Comparison of ENCODE assay signal across 28 mouse cellular contexts in the genomic region with DNA sequence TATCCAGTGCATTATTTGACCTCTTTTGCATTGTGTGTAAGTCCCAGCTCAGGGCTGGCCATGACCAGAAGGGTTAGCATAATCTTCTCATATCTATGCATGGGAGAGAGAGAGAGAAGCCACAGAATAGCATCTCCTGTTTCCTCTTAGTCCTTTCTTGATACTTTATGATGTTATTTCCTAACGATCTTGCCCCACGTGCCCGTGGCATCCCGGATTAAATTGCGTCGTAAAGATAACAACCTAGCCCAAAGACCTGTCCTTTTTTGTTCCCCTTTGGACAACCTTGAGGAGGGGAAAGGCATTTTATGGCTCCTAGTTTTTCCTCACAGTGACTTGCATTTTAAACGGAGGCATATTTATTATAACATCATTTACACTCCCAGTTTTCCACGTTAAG. TPM values are rescaled to one million over a fixed set of nuclear protein-coding genes. Genes with fewer than 3 reads are reported as not detected.
"Had no signal": no experiment of that assay in that cellular context is flagged by ENCODE, and none has a peak within 500 bp of the region (broad histone marks: within the 10 kb centered on the region; RNA-seq: fewer than 3 reads in every experiment).

No protein-coding gene starts in this region.

- H3K9ac ChIP-seq: forebrain, postnatal 0 days; heart, embryonic 13.5 days; heart, embryonic 15.5 days; hindbrain, embryonic 13.5 days; kidney, embryonic 15.5 days; limb, embryonic 12.5 days; liver, embryonic 13.5 days; liver, embryonic 15.5 days had no signal

- H3K4me2 ChIP-seq: heart, embryonic 13.5 days; heart, embryonic 15.5 days; hindbrain, embryonic 13.5 days; kidney, embryonic 15.5 days; limb, embryonic 12.5 days; liver, embryonic 11.5 days; liver, embryonic 13.5 days; liver, embryonic 15.5 days had no signal

- H3K9me3 ChIP-seq: heart, embryonic 10.5 days; heart, embryonic 13.5 days; heart, embryonic 15.5 days; hindbrain, embryonic 13.5 days; kidney, embryonic 15.5 days; limb, embryonic 10.5 days; limb, embryonic 12.5 days; liver, embryonic 13.5 days; liver, embryonic 15.5 days had no signal

- ATAC-seq: forebrain, postnatal 0 days; hindbrain, embryonic 16.5 days; inflammation-experienced regulatory T-cells, adult 6 months had no signal

- H3K27me3 ChIP-seq: heart, embryonic 13.5 days; heart, embryonic 15.5 days; hindbrain, embryonic 13.5 days; kidney, embryonic 15.5 days; limb, embryonic 12.5 days; liver, embryonic 13.5 days; liver, embryonic 15.5 days had no signal

- H3K36me3 ChIP-seq: heart, embryonic 10.5 days; heart, embryonic 13.5 days; heart, embryonic 15.5 days; hindbrain, embryonic 13.5 days; kidney, embryonic 15.5 days; limb, embryonic 10.5 days; limb, embryonic 12.5 days had no signal

- H3K4me1 ChIP-seq: liver, embryonic 13.5 days; liver, embryonic 15.5 days had no signal

- H3K4me3 ChIP-seq: gastrocnemius, adult 2 months; heart, embryonic 10.5 days; heart, embryonic 13.5 days; heart, embryonic 15.5 days; hindbrain, embryonic 13.5 days; kidney, embryonic 15.5 days; layer of hippocampus, adult 2 months; left cerebral cortex, adult 2 months; limb, embryonic 10.5 days; limb, embryonic 12.5 days; liver, embryonic 13.5 days; liver, embryonic 15.5 days had no signal

- DNase-seq: forebrain, postnatal 0 days; gastrocnemius, adult 2 months; gastrocnemius, postnatal 14 days; gastrocnemius, postnatal 36 days; heart, adult 18-20 months; heart, postnatal 14 days; heart, postnatal 36 days; kidney, adult 11 months; kidney, adult 2 months; kidney, adult 9 months; kidney, postnatal 14 days; kidney, postnatal 36 days; liver; liver, embryonic 13.5 days had no signal

- H3K27ac ChIP-seq: gastrocnemius, adult 2 months; heart, embryonic 10.5 days; heart, embryonic 13.5 days; heart, embryonic 15.5 days; hindbrain, embryonic 13.5 days; kidney, embryonic 15.5 days; kidney, postnatal 0 days; layer of hippocampus, adult 2 months; left cerebral cortex, adult 2 months; limb, embryonic 10.5 days; limb, embryonic 12.5 days; liver, embryonic 13.5 days; liver, embryonic 15.5 days had no signal

RNA-seq across cellular contexts. Expression of a gene that starts 56.7 kb away (rescaled TPM):
- polyA plus RNA-seq: inflammation-experienced regulatory T-cells, adult 6 months had no signal
